Mouse (Mus musculus) gastrocnemius, adult 18-20 months (tissue): ENCODE measurements around the gene Slc13a4. TPM values are rescaled to one million over a fixed set of nuclear protein-coding genes. Genes with fewer than 3 reads are reported as not detected.
A peak's percentile ranks its signal among the peaks of the same experiment; 100 is the strongest.

Source experiments
- DNase-seq: peaks from one replicate; pipeline ENCODE4 v3.0.0; 2021; ENCODE audit warnings: low spot score
- long read RNA-seq, 2 experiments: library from polyadenylated mRNA; stranded (forward); transcript quantifications; one replicate each; pipeline ENCODE4 v2.0.0; 2021
- total RNA-seq, 2 experiments: library from RNA; stranded (reverse); gene quantifications; 2 replicates each; pipeline ENCODE4 v1.2.3; 2021

The Slc13a4 gene
- total RNA-seq: under 1 TPM; 0.14 to 0.17 TPM
- long read RNA-seq, experiment 1: 0 reads
- long read RNA-seq, experiment 2: 0 reads

- DNase-seq: no peak
Observed at GRCm38 (mm10) chr6:35308037-35308436, at the start of gene Slc13a4. TSS of gene Slc13a4 (minus strand) at chr6:35308131.

- no peak for DNase-seq
Observed at GRCm38 (mm10) chr6:35355320-35355719, 47.4 kb upstream of the Slc13a4 start.

- DNase-seq: no peak
Observed at GRCm38 (mm10) chr6:35354622-35354998, 46.7 kb upstream of the Slc13a4 start.

GRCm38 (mm10) chr6:35353846-35354621 is 46.1 kb upstream of the Slc13a4 start:
- DNase-seq: no peak

- no peak for DNase-seq
Observed at GRCm38 (mm10) chr6:35353416-35353815, 45.5 kb upstream of the Slc13a4 start.

- DNase-seq: no peak
Observed at GRCm38 (mm10) chr6:35352867-35353266, 44.9 kb upstream of the Slc13a4 start.

GRCm38 (mm10) chr6:35351826-35352225 is 43.9 kb upstream of the Slc13a4 start:
- no peak for DNase-seq

- DNase-seq: peak; percentile 68
Observed at GRCm38 (mm10) chr6:35349784-35350183, 41.9 kb upstream of the Slc13a4 start.

GRCm38 (mm10) chr6:35338640-35339039 is 30.7 kb upstream of the Slc13a4 start:
- DNase-seq: no peak

- DNase-seq: no peak
Observed at GRCm38 (mm10) chr6:35337836-35338235, 29.9 kb upstream of the Slc13a4 start.

GRCm38 (mm10) chr6:35335452-35335851 is 27.5 kb upstream of the Slc13a4 start:
- DNase-seq: no peak

- no peak for DNase-seq
Observed at GRCm38 (mm10) chr6:35334278-35334677, 26.3 kb upstream of the Slc13a4 start.

- no peak for DNase-seq
Observed at GRCm38 (mm10) chr6:35333632-35334031, 25.7 kb upstream of the Slc13a4 start.

GRCm38 (mm10) chr6:35330834-35331233 is 22.9 kb upstream of the Slc13a4 start:
- no peak for DNase-seq

GRCm38 (mm10) chr6:35329956-35330355 is 22.0 kb upstream of the Slc13a4 start:
- DNase-seq: no peak

- DNase-seq: peak; percentile 60
Observed at GRCm38 (mm10) chr6:35326111-35326515, 18.2 kb upstream of the Slc13a4 start, which contains the start of gene Fam180a. TSS of gene Fam180a (minus strand) at chr6:35326141.

GRCm38 (mm10) chr6:35324306-35324705 is 16.4 kb upstream of the Slc13a4 start:
- peak; percentile 40 for DNase-seq

GRCm38 (mm10) chr6:35323046-35323445 is 15.1 kb upstream of the Slc13a4 start:
- no peak for DNase-seq

GRCm38 (mm10) chr6:35321105-35321504 is 13.2 kb upstream of the Slc13a4 start:
- DNase-seq: no peak

GRCm38 (mm10) chr6:35319850-35320249 is 11.9 kb upstream of the Slc13a4 start:
- DNase-seq: no peak

GRCm38 (mm10) chr6:35313520-35313919 is 5.6 kb upstream of the Slc13a4 start:
- DNase-seq: no peak

GRCm38 (mm10) chr6:35309406-35309805 is 1.5 kb upstream of the Slc13a4 start:
- DNase-seq: no peak

GRCm38 (mm10) chr6:35307136-35307535 is 795 bp downstream of the Slc13a4 start:
- no peak for DNase-seq
